Mouse (Mus musculus) heart, postnatal 0 days (tissue): ENCODE results near the gene Hint2. TPM values are rescaled to one million over a fixed set of nuclear protein-coding genes. Genes with fewer than 3 reads are reported as not detected.

ENCODE experiments used
- ATAC-seq: fragments of 200-750 bp; cut with Nextera tagmentation; 2 replicates; pipeline ENCODE4 v1.8.0; 2017; ENCODE audit warnings: low read depth, moderate number of reproducible peaks, moderate library complexity; ENCODE audit not compliant: insufficient read depth
- DNase-seq: peaks from one replicate; pipeline ENCODE4 v3.0.0-alpha.2; 2016; ENCODE audit warnings: low spot score
- H3K27ac ChIP-seq: fragments of 300-500 bp; sonication (generic); 2 replicates; pipeline ENCODE4 v1.5.1; 2014; ENCODE audit warnings: low read depth, mild to moderate bottlenecking
- H3K27me3 ChIP-seq: fragments of 300-500 bp; sonication (generic); 2 replicates; pipeline ENCODE4 v1.6.1; 2014; ENCODE audit warnings: low read length, mixed read lengths; ENCODE audit not compliant: control insufficient read depth, insufficient read depth
- H3K36me3 ChIP-seq: fragments of 300-500 bp; sonication (generic); replicated peaks from 2 replicates; pipeline ENCODE4 v1.6.1; 2014; ENCODE audit warnings: low read length, mixed read lengths; ENCODE audit not compliant: control insufficient read depth, insufficient read depth
- H3K4me1 ChIP-seq: fragments of 300-500 bp; sonication (generic); 2 replicates; pipeline ENCODE4 v1.6.1; 2014; ENCODE audit warnings: antibody characterized with exemption; ENCODE audit not compliant: control insufficient read depth, insufficient read depth
- H3K4me2 ChIP-seq: fragments of 300-500 bp; sonication (generic); 2 replicates; pipeline ENCODE4 v1.6.1; 2014; ENCODE audit warnings: low read depth, mild to moderate bottlenecking, low read length, moderate library complexity
- H3K4me3 ChIP-seq: fragments of 300-500 bp; sonication (generic); 2 replicates; pipeline ENCODE4 v1.5.1; 2014; ENCODE audit warnings: low read depth, low read length
- H3K9ac ChIP-seq: fragments of 300-500 bp; sonication (generic); replicated peaks from 2 replicates; pipeline ENCODE4 v1.6.1; 2014; ENCODE audit warnings: low read depth, low read length, mixed read lengths
- H3K9me3 ChIP-seq: fragments of 300-500 bp; sonication (generic); replicated peaks from 2 replicates; pipeline ENCODE4 v1.6.1; 2016; ENCODE audit warnings: low read length; ENCODE audit not compliant: control insufficient read depth
- CTCF ChIP-seq: IDR thresholded peaks from 2 replicates; pipeline ENCODE4 v1.5.1; 2016; ENCODE audit warnings: antibody characterized with exemption, control low read depth, low read depth
- EP300 ChIP-seq: IDR thresholded peaks from 2 replicates; pipeline ENCODE4 v1.6.1; 2016; ENCODE audit warnings: antibody characterized with exemption, low read depth
- WGBS: fragments of 180-500 bp; shearing (Covaris S2); extraction: QIAGEN DNeasy Blood & Tissue Kit; methylation state at CpG from one replicate; pipeline ENCODE4 v1.1.7; 2014; 5-methylcytosine and 5-hydroxymethylcytosine counted together
- polyA plus RNA-seq: library from polyadenylated mRNA; unstranded; fragments of >200 nt; fragmentation: Nextera tagmentation; extraction: Ambion mirVana; gene quantifications from 2 replicates; pipeline ENCODE4 v1.2.1, GENCODE M21; 2015
- total RNA-seq: library from RNA; depleted of rRNA; stranded (reverse); fragments of >200 nt; gene quantifications from 2 replicates; pipeline ENCODE4 v1.2.3, GENCODE M21; 2014; ENCODE audit warnings: low replicate concordance

Gene Hint2
- total and polyA plus RNA-seq, 2 experiments from 2014 or later: 322 to 358 TPM

DNA sequence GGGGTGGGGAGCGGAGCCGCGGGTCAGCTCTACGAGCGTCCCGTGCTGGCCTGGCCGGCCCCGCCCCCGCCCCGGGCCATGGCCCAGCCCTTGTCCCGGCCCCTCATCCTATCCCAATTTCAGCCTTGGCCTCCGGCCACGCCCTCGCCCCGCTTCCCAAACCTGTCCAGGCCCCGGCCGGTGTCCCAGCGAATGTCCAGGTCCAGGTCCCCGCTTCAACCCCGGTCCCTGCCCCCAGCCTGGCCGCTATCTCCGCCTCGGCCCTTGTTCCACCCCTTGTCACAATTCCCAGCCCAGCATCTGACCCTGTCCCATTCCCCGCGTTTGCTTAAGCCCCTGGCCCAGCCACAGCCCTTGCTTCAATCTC, 13.1 kb upstream of the Hint2 start:
- no peak for TF ChIP-seq EP300
- TF ChIP-seq CTCF: no peak
- 4% methylated on average over 13 of the region's 25 CpGs for WGBS
- Histone ChIP-seq H3K9ac (peak overlapping the region; percentile 86), H3K4me1 (0 out of 2 replicates have a peak, but pooled peaks cover 8% of the 10 kb centered on the region), H3K27me3 (peaks cover 8% of the 10 kb centered on the region), H3K9me3 (no peaks in the 10 kb centered on the region), H3K4me2 (peak overlapping the region; percentile 92), H3K36me3 (0 out of 2 replicates have a peak, but pooled peaks cover 4% of the 10 kb centered on the region), H3K27ac (peak overlapping the region; percentile 77), H3K4me3 (peak overlapping the region; percentile 78)
- ATAC-seq (peak; percentile 73), DNase-seq (no peak)

GRCm38 (mm10) chr4:43668782-43669427, 12.6 kb upstream of the Hint2 start, which contains the start of the genes Tmem8b and Fam221b:
TSS of gene Tmem8b (plus strand) at chr4:43668971.
TSS of gene Fam221b (minus strand) at chr4:43669145.
- peak; percentile 77 for DNase-seq
- peak; percentile 91 for ATAC-seq
- no peak for TF ChIP-seq EP300
- no peak for TF ChIP-seq CTCF
- Histone ChIP-seq H3K27me3 (peaks cover 8% of the 10 kb centered on the region), H3K36me3 (no peaks in the 10 kb centered on the region), H3K4me3 (peak within 1 kb of the TSS; percentile 78), H3K4me2 (peak within 1 kb of the TSS; percentile 92), H3K9me3 (no peaks in the 10 kb centered on the region), H3K4me1 (0 out of 2 replicates have a peak, but pooled peaks cover 8% of the 10 kb centered on the region), H3K27ac (peak within 1 kb of the TSS; percentile 77), H3K9ac (peak within 1 kb of the TSS; percentile 86)
- WGBS: under 1% methylated on average over 40 of the region's 41 CpGs

- Histone ChIP-seq H3K4me2 (no peak overlapping the region), H3K27me3 (peaks cover 23% of the 10 kb centered on the region), H3K4me3 (no peak overlapping the region), H3K9ac (no peak overlapping the region), H3K36me3 (no peaks in the 10 kb centered on the region), H3K4me1 (0 out of 2 replicates have a peak, but pooled peaks cover 8% of the 10 kb centered on the region), H3K9me3 (no peaks in the 10 kb centered on the region), H3K27ac (no peak overlapping the region)
- DNase-seq: no peak
- TF ChIP-seq CTCF (peak; percentile 63), EP300 (no peak)
- ATAC-seq: no peak
- 12% methylated on average over 4 of the region's 4 CpGs for WGBS
Measured at GRCm38 (mm10) chr4:43666412-43666811, 10.1 kb upstream of the Hint2 start.

GRCm38 (mm10) chr4:43657146-43657545, 880 bp upstream of the Hint2 start:
- Histone ChIP-seq H3K4me1 (peaks cover 8% of the 10 kb centered on the region), H3K9me3 (no peaks in the 10 kb centered on the region)
- WGBS: 64% methylated on average over 4 of the region's 4 CpGs

GRCm38 (mm10) chr4:43655656-43656338, 469 bp downstream of the Hint2 start:
- Histone ChIP-seq H3K4me2 (peak overlapping the region; percentile 82), H3K36me3 (peaks cover 3% of the 10 kb centered on the region; the same call in 1 of the 2 replicates), H3K4me1 (peaks cover 8% of the 10 kb centered on the region), H3K27me3 (no peaks in the 10 kb centered on the region), H3K4me3 (peak overlapping the region; percentile 97), H3K9ac (peak overlapping the region; percentile 87), H3K27ac (peak overlapping the region; percentile 98), H3K9me3 (no peaks in the 10 kb centered on the region)
- DNase-seq: no peak
- TF ChIP-seq CTCF (no peak), EP300 (no peak)
- peak; percentile 34 for ATAC-seq
- 4% methylated on average over 34 of the region's 34 CpGs for WGBS

More at GRCm38 (mm10) chr4:43657146-43657545, 880 bp upstream of the Hint2 start:
- 0 out of 2 replicates have a peak, but pooled peaks cover 4% of the 10 kb centered on the region for H3K27me3 ChIP-seq
- H3K4me2 ChIP-seq: peak overlapping the region; percentile 82
- H3K27ac ChIP-seq: no peak overlapping the region
- ATAC-seq: no peak
- TF ChIP-seq EP300 (no peak), CTCF (no peak)
- DNase-seq: no peak
- no peak overlapping the region for H3K9ac ChIP-seq
- H3K4me3 ChIP-seq: peak overlapping the region; percentile 97
- H3K36me3 ChIP-seq: no peaks in the 10 kb centered on the region
